Mouse (Mus musculus) kidney, embryonic 16.5 days (tissue): ENCODE results near the gene Ebf4. TPM values are rescaled to one million over a fixed set of nuclear protein-coding genes. Genes with fewer than 3 reads are reported as not detected.

Experiments
- ATAC-seq: fragments of 200-750 bp; cut with Nextera tagmentation; 2 replicates; pipeline ENCODE4 v1.8.0; 2017; ENCODE audit warnings: moderate TSS enrichment; ENCODE audit not compliant: low FRiP score, low TSS enrichment
- H3K27ac ChIP-seq: fragments of 300-500 bp; sonication (generic); 2 replicates; pipeline ENCODE4 v1.5.1; 2014; ENCODE audit warnings: low read length
- H3K27me3 ChIP-seq: fragments of 300-500 bp; sonication (generic); 2 replicates; pipeline ENCODE4 v1.6.1; 2014; ENCODE audit warnings: low read length, control low read depth, mixed read lengths; ENCODE audit not compliant: insufficient read depth
- H3K36me3 ChIP-seq: fragments of 300-500 bp; sonication (generic); 2 replicates; pipeline ENCODE4 v1.6.1; 2014; ENCODE audit warnings: low read length, control low read depth, mixed read lengths; ENCODE audit not compliant: insufficient read depth
- H3K4me1 ChIP-seq: fragments of 300-500 bp; sonication (generic); 2 replicates; pipeline ENCODE4 v1.6.1; 2014; ENCODE audit warnings: low read length, control low read depth, mixed read lengths; ENCODE audit not compliant: insufficient read depth
- H3K4me2 ChIP-seq: fragments of 300-500 bp; sonication (generic); replicated peaks from 2 replicates; pipeline ENCODE4 v1.6.1; 2014; ENCODE audit warnings: low read depth, low read length
- H3K4me3 ChIP-seq: fragments of 300-500 bp; sonication (generic); 2 replicates; pipeline ENCODE4 v1.5.1; 2014; ENCODE audit warnings: mild to moderate bottlenecking, low read length
- H3K9ac ChIP-seq: fragments of 300-500 bp; sonication (generic); replicated peaks from 2 replicates; pipeline ENCODE4 v1.6.1; 2014; ENCODE audit warnings: low read length
- H3K9me3 ChIP-seq: fragments of 300-500 bp; sonication (generic); 2 replicates; pipeline ENCODE4 v1.6.1; 2016; ENCODE audit warnings: low read length, control low read depth
- WGBS: fragments of 180-500 bp; shearing (Covaris S2); extraction: QIAGEN DNeasy Blood & Tissue Kit; methylation state at CpG from one replicate; pipeline ENCODE4 v1.1.7; 2014; 5-methylcytosine and 5-hydroxymethylcytosine counted together
- polyA plus RNA-seq: library from polyadenylated mRNA; unstranded; fragments of >200 nt; fragmentation: Nextera tagmentation; extraction: Ambion mirVana; gene quantifications from 2 replicates; pipeline ENCODE4 v1.2.1, GENCODE M21; 2015

Gene Ebf4
- polyA plus RNA-seq, 1 experiment from 2014 or later, result 2.1 TPM

DNA sequence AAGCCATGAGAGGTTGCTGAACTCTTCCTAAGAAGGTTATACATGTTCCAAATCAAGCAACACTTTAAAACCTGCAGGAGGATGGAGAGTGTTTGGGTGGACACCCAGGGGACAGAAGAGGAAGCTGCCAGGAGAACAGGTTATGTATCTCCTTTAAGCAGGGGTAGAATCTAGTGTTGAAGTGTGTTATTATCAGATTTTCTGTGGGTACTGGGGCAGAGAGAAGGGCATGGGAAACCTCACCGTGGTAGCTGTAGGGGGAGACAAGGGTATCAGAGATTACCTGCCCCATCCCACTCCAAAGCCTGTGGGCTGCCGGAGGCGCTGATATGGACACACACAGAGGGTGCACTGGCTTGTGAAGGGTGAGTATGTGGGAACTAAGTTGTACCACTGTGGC is 2.0 kb upstream of the Ebf4 start:
- no peak overlapping the region for H3K9ac ChIP-seq
- ATAC-seq, result peak; percentile 16; the same call in 1 of the 2 replicates
- no peak overlapping the region for H3K27ac ChIP-seq
- H3K4me2 ChIP-seq, result no peak overlapping the region
- H3K36me3 ChIP-seq, result no peaks in the 10 kb centered on the region
- H3K9me3 ChIP-seq, result no peaks in the 10 kb centered on the region
- no peak overlapping the region for H3K4me3 ChIP-seq
- WGBS, result 27% methylated on average over 3 of the region's 3 CpGs
- H3K27me3 ChIP-seq, result peaks cover 5% of the 10 kb centered on the region; the same call in 1 of the 2 replicates
- peaks cover 34% of the 10 kb centered on the region for H3K4me1 ChIP-seq

DNA sequence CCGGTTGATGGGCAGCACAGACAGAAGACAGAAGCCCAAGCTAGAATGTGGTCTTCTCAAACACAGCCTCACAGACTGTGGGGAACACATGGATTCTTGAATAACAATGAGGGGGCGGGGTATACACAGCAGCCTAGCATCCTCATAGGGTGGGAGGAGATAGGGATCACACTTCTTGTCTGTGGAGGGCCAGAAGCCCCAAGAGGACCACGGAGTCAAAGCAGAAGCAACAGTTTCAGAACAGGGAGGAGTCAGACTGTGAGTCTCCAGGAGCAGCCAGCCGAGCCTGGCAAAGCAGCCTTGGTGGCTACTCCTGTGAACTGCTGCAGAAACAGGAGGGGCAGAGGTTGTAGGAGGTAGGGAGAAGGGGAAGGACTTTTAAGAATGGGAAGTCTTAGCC is 1.5 kb upstream of the Ebf4 start:
- 4% methylated on average over 4 of the region's 4 CpGs for WGBS
- Histone ChIP-seq H3K9ac (no peak overlapping the region), H3K36me3 (no peaks in the 10 kb centered on the region), H3K27ac (peak overlapping the region; percentile 43), H3K27me3 (peaks cover 5% of the 10 kb centered on the region; the same call in 1 of the 2 replicates), H3K4me2 (no peak overlapping the region; the same call in 1 of the 2 replicates), H3K4me3 (no peak overlapping the region), H3K4me1 (peaks cover 34% of the 10 kb centered on the region), H3K9me3 (no peaks in the 10 kb centered on the region)
- ATAC-seq, result peak; percentile 77

DNA sequence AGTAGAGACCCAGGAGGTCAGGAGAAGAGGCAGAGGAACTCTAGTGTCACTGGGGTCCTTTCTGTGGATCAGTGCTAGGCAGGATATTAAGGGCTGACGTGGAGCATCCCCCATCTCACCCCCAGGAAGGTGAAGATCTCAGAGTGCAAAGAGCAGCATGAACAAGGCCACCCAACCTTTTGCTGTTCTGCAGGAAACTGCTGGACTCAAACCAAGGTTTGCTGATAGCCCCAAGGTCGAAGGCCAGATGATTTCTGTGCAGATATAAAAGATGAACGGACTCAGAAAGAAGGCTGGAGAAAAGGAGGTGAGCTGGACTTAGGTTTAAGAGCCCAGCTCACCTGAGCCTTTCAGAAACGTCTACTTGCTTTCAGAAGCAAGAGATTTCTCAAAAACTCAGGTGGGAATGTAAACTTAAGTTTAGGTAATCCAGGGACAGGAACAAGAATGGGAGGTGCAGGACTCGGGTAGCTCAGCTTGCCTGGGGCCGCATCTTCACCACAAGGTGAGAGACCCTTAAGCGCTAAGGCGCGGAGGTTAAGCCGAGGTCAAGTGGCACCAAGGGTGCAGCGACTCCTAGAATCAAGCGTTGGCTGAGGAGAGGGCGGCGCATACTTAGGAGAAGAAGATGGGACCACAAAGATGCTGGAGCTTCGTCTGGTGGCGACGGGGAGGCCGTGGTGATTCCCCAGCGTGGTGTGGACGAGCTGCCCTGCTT is 592 bp upstream of the Ebf4 start:
- 8% methylated on average over 20 of the region's 20 CpGs for WGBS
- peaks cover 34% of the 10 kb centered on the region for H3K4me1 ChIP-seq
- peak overlapping the region; percentile 74 for H3K4me2 ChIP-seq
- H3K9me3 ChIP-seq, result no peaks in the 10 kb centered on the region
- peak overlapping the region; percentile 73 for H3K9ac ChIP-seq
- no peak overlapping the region for H3K27ac ChIP-seq
- H3K27me3 ChIP-seq, result peaks cover 5% of the 10 kb centered on the region; the same call in 1 of the 2 replicates
- ATAC-seq, result no peak
- no peaks in the 10 kb centered on the region for H3K36me3 ChIP-seq
- H3K4me3 ChIP-seq, result peak overlapping the region; percentile 72

DNA sequence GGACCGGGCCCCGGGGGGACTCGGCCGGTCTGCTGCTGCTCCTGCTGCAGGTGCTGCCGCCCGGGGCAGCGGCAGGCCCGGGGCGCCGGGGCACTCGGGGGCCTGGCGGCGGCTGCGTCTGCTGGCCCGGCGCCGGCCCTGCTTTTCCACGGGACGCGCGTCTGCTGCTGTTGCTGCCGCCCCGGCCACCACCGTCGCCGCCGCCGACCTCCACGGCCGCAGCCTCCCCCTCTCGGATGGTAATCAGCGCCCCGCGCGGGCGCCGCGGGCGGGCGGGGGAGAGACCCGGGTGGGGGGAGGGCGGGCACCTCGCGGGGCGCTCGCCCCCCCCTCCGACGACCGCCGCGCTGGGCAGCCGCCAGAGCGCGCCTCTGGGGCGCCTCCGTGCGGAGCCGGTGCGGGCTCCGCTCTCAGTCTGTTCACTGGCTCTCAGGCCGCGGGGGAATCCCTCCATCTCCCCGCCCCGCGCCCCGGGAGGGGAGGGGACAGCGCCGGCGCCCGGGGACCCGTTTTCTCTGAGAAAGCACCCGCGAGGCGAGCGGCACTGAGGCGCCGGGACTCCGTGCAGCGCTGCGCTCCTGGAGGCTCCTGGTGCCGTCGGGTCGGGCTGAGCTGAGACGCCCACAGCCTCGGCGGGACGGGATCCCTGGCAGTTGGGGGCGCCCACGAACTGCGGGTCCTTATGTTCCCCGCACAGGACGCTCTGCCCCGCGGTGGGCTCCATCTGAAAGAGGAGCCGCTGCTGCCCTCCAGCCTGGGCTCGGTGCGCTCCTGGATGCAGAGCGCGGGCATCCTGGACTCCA is 563 bp downstream of the Ebf4 start:
- peak overlapping the region; percentile 64 for H3K27ac ChIP-seq
- H3K27me3 ChIP-seq, result peaks cover 5% of the 10 kb centered on the region; the same call in 1 of the 2 replicates
- H3K4me1 ChIP-seq, result peaks cover 34% of the 10 kb centered on the region
- H3K4me2 ChIP-seq, result peak overlapping the region; percentile 74
- peak overlapping the region; percentile 73 for H3K9ac ChIP-seq
- H3K36me3 ChIP-seq, result no peaks in the 10 kb centered on the region
- H3K4me3 ChIP-seq, result peak overlapping the region; percentile 72
- under 1% methylated on average over 44 of the region's 99 CpGs for WGBS
- no peaks in the 10 kb centered on the region for H3K9me3 ChIP-seq
- ATAC-seq, result peak; percentile 42

DNA sequence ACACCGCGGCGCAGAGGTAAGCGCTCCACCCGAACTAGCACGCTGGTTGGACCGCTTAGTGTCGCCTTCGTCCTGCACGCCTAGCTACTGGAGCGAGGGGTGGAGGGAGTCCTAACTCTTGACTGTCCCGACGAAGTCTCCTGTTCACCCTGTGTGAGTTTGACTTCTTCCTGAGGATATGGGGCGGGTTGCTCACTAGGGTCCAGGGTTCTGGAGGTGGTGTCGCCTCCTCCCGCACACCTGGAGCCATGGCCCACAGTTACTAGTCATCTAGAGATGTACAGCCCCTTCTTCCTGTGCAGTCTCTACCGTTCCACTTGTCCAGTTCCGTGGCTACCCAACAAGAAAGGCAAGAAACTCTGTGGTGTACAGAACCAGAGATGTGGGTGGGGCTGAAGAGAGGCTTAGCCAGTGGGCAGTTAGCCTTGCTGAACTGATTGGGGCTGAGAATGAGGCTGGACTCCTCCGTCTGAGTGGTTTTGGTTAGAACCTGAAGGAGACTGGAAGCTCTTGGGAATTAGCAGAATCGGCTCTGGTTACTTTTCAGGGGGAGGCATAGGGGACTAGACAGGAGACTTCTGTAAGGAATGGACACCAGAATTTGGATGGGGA is 1.3 kb downstream of the Ebf4 start:
- 2% methylated on average over 20 of the region's 20 CpGs for WGBS
- Histone ChIP-seq H3K27me3 (peaks cover 5% of the 10 kb centered on the region; the same call in 1 of the 2 replicates), H3K9ac (peak overlapping the region; percentile 73), H3K36me3 (no peaks in the 10 kb centered on the region), H3K4me1 (peaks cover 34% of the 10 kb centered on the region), H3K4me3 (peak overlapping the region; percentile 72), H3K4me2 (peak overlapping the region; percentile 74), H3K9me3 (no peaks in the 10 kb centered on the region), H3K27ac (no peak overlapping the region)
- ATAC-seq, result peak; percentile 9; the same call in 1 of the 2 replicates

DNA sequence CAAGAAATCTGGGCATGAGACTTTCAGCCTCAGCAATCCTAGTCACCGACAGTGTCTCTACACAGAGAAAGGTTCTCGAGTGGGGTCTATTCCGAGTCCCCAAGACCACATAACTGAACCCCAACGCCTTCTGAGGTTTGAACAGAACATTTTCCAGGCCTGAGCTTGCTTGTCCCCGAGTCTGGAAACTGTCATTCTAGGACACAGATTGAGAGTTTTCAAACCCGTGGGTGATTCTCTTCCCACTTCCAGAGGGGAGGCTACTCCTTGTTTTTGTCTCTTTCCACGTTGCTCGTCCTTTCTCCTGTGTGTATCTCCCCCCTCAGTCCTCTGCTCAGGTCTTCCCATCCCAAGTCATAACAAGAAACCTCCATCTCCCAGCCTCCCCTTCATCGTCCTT is 2.6 kb downstream of the Ebf4 start:
- H3K27ac ChIP-seq, result no peak overlapping the region
- no peak overlapping the region for H3K9ac ChIP-seq
- ATAC-seq, result no peak
- no peaks in the 10 kb centered on the region for H3K9me3 ChIP-seq
- H3K36me3 ChIP-seq, result no peaks in the 10 kb centered on the region
- peaks cover 5% of the 10 kb centered on the region; the same call in 1 of the 2 replicates for H3K27me3 ChIP-seq
- H3K4me1 ChIP-seq, result peaks cover 34% of the 10 kb centered on the region
- no peak overlapping the region for H3K4me2 ChIP-seq
- H3K4me3 ChIP-seq, result no peak overlapping the region
- WGBS, result 82% methylated on average over 9 of the region's 9 CpGs

DNA sequence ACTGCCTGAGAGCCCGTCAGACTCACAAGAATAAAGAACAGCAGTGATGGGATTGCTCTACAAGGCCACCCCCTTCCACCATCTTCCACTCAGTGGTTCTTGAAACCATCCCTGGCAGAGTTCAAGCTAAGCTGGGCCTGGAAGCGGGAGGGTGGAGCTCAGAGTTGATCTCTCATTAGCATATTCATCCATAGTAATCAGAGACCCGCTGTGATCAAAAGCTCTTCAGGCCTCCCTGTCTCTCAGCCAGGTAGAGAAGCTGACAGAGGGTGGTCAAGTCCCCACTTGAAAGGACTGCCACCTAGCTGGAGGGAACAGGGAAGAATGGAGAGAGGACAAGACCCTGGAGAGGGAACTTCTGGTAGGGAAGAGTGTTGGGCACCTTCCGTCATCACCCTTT is 8.0 kb downstream of the Ebf4 start:
- H3K4me2 ChIP-seq, result no peak overlapping the region
- no peaks in the 10 kb centered on the region for H3K9me3 ChIP-seq
- no peak for ATAC-seq
- H3K36me3 ChIP-seq, result peaks cover 8% of the 10 kb centered on the region
- no peak overlapping the region for H3K9ac ChIP-seq
- H3K4me1 ChIP-seq, result no peaks in the 10 kb centered on the region
- no peak overlapping the region for H3K27ac ChIP-seq
- H3K27me3 ChIP-seq, result no peaks in the 10 kb centered on the region
- 65% methylated on average over 4 of the region's 4 CpGs for WGBS
- no peak overlapping the region for H3K4me3 ChIP-seq

DNA sequence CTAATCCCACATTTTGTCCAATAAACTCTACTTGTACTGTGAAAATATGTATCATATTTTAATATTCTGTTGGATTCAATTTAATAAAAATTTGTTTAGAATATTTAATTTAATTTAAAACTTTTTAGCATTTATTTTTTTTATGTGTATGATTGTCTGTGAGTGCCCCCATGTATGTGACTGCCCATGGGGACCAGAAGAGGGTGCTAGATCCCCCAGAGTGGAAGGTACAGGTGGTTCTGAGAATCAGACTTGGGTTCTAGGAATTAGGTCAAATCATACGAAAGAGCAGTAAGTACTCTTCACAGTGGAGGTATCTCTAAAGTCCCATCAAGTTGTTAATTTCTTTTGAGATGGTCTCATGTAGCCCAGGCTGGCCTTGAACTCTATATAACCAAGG is 32.1 kb downstream of the Ebf4 start:
- Histone ChIP-seq H3K27me3 (no peaks in the 10 kb centered on the region), H3K27ac (no peak overlapping the region), H3K4me1 (no peaks in the 10 kb centered on the region), H3K4me3 (no peak overlapping the region), H3K36me3 (no peaks in the 10 kb centered on the region), H3K4me2 (no peak overlapping the region), H3K9ac (no peak overlapping the region), H3K9me3 (no peaks in the 10 kb centered on the region)
- no peak for ATAC-seq
- WGBS, result 77% methylated on average over 1 of the region's 1 CpGs

DNA sequence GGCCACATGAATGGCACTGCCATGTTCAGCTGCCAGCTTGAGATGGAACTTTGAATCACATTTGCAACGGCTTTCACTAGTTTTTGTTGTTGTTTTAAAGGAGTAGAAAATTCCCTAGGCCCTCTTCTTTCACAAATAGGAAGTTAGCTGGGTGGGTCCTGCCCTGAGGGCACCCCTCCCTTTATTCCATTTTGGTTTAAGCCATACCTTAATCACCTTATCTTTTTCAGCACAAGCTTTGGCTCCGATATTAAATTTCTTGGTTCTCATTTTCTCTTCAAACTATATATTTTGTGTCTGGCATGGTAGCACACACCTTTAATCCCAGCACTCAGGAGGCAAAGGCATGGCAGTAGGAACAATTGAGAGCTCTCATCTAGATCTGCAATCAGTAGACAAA is 34.5 kb downstream of the Ebf4 start:
- Histone ChIP-seq H3K9ac (no peak overlapping the region), H3K9me3 (no peaks in the 10 kb centered on the region), H3K4me2 (no peak overlapping the region), H3K36me3 (no peaks in the 10 kb centered on the region), H3K4me3 (no peak overlapping the region), H3K4me1 (no peaks in the 10 kb centered on the region), H3K27me3 (no peaks in the 10 kb centered on the region), H3K27ac (no peak overlapping the region)
- 88% methylated on average over 2 of the region's 2 CpGs for WGBS
- ATAC-seq, result no peak
